Mouse (Mus musculus) adipocyte (in vitro differentiated cells): Measurements from ENCODE around the gene Elovl1.
A peak's percentile ranks its signal among the peaks of the same experiment; 100 is the strongest.

Source experiments
- DNase-seq: peaks from one replicate; pipeline ENCODE4 v3.0.0-alpha.2; 2016; ENCODE audit warnings: low spot score

Gene Elovl1

DNA sequence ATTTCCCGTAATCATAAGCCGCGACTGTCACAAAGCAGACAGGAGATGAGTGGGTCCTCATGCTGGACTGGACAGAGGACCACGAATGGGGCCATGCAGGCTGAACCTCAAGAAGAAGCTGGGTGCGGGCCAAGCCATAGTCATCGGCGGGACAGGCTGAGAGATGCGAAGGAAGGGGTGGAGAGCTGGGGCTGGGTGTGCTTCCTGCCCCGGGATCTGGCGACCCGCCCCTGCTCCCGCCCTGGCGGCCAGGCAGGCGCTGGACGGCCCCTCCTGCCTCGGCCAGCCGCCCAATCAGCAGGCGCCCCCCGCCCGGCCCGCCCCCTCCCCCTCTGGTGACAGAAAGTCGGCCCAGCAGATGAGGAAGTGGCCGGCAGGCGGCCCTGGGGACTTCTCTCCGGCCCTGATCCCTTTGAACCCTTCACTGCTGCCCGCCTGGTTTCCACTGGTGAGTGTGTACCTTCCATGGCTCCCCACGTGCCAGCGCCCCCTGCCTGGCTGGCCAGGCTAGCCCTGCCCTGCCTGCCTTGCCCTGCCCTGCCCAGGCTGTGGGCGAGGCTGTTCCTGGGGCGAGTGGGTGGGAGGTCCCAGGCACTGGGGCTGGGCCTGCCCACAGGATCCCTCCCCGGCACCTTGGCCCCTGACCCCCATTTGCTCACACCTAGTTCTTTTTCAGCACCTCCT, at the start of gene Elovl1:
Elovl1 (plus strand) TSS at position 326 of the 684 bp plus-strand sequence.
- peak; percentile 89 for DNase-seq

DNA sequence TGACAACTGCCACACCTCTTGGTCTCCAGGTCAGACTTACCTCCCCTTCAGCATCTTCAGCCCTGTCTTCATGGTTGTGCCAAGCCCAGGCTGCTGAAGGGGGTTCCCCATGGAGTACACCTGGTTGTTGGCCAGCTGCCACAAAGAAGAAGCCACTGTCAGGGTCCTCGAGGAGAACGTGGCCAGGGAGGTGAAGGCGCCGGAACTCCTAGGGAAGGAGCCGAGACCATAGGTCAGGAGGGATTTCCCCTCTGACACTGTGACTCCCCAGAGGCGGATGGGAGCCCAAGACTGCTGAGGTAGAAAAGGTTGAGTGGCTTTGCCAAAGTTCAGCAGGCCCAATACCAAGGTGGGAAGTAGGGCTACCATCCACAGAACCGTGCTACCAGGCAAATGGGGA, 44.6 kb upstream of the Elovl1 start:
- DNase-seq: no peak

DNA sequence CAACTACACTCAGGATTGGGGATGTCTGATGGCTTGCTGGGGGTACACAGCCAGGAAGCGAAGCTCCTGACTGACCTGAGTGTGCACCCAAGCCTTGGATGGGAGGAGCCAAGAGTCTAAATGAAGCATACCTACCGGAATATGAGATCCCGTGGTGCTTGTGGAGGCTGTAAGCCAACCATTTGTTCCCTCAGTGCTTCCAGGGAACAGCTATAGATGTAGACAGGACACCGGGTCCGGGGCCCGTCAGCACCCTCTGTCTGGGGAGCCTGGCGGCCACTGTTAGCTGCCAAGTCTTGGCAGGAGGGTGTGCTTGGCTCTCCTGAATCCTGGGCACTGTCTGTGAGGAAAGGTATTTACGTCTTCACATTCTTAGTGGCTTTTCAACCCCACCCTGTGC, 40.6 kb upstream of the Elovl1 start:
- DNase-seq: no peak

DNA sequence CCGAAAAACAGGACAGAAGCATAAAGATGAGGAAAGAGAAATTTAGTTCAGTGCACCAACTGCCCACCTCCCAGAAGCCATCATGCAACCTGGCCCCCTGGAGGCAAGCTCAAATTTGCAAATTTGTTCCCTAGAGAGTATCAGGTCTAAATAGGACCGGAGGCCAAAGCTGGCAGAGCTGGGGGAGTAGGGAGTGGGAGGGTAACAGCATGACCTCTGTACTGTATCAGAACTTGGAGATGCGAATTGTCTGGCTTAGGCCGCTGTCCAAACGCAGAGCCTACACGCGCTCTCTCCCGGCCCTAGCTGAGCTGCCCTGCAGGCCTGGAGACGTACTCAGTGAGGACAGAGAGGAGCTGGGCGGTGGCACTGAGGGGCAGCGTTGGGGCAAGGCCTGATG, 37.7 kb upstream of the Elovl1 start:
- no peak for DNase-seq

DNA sequence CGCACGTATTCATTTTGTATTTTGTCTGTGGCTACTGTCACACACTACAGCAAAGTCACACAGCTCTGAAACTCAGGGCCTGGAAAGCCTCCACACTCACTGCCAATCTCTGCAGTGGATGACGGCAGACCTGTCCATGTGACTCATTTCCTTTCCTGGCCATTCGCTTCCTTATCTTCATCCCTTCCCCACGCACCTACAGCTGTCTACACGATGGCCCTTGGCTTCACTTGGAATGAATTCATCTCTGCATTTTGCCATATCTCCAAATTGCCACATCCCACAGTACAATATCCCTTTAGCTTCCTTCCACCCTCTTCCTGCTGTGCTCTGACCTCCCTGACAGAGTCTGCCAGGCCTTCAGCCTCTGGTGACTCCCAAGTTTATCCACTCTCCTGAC, 33.4 kb upstream of the Elovl1 start:
- peak; percentile 37 for DNase-seq

DNA sequence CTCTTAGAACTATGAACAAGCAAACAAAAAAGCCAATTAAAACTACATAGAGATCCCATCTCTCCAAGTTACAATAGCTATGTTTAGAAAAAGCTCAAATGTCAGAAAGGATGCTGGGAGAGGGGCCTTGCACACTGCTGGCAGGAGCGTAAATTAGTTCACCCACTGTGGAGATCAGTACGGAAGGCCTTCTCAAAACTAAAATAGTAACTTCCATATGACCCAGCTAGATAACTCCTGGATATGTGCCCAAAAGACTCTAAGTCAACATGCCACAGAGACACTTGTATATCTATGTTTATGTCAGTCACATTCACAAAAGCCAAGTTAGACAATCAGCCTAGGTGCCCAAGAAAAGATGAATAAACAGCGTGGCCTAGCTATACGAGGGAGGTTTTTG, 32.6 kb upstream of the Elovl1 start:
- DNase-seq: no peak

DNA sequence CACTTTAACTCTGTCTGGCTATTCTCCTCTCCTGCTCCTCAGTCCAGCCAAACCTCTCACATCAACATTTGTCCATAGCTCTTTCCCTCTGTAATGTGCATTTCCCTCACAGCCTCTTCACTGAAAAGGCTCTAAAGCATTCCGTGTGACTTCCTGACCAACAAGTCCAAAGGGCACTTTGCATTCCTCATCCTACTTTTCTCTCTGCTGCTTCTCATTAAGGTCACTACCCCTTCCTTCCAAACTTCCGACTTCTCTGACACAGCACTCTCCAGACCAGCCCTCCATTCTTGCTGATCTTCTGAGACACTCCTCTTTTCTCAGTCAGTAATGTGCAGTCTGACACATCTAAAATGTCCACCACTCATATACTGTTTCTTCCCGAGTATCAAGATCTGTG, 31.5 kb upstream of the Elovl1 start:
- no peak for DNase-seq

DNA sequence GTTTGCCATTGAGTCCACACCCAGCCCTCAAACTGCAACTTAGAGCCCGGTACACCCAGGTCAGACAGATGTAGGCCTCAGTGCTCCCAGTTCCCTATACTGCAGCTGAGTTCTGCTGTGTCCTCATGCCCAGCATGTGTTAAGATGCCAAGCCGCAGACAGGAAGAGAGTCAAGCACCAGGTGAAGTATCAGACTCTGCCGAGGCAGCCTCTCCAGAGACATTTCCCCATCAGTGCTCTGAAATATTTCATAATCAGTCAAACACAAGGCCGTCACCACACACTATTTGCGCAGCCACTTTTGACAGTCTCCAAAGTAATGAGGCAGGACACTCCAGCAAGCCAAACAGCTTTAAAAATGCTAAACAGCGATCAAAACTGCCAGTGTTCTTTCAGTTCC, 29.5 kb upstream of the Elovl1 start:
- DNase-seq: no peak

DNA sequence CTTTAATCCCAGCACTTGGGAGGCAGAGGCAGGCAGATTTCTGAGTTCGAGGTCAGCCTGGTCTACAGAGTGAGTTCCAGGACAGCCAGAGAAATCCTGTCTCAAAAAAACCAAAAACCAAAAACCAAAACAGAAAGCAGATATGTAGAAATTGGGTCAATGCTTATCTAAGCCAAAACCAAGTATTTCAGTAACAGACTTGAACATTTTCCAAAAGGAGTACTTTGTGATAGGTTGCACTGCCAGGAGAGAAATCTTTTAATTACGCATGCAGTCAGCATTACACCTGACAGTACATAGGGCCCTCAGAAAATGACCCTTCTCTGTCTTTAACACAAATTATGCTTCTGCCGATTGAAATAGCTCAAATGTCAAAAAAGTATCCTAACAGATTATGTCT, 26.5 kb upstream of the Elovl1 start:
- DNase-seq: peak; percentile 29

DNA sequence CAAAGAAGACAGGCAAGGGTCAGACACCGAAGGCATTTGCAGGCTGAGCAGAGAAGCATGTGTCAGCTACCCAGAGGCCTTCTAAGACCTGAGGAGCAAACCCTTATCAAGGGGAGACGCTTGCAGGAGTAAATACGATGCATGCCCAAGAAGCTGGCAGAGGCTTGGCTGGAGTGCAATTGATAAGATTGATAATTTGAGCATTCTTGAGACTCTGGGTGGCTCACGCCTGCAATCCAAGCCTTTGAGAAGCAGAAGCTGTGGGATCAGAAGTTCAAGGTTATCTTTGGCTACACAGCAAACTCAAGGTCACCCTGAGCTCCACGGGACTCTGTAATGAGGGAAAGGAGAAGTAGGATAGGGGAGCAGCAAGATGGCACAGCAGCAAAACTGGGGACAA, 26.0 kb upstream of the Elovl1 start:
- no peak for DNase-seq

DNA sequence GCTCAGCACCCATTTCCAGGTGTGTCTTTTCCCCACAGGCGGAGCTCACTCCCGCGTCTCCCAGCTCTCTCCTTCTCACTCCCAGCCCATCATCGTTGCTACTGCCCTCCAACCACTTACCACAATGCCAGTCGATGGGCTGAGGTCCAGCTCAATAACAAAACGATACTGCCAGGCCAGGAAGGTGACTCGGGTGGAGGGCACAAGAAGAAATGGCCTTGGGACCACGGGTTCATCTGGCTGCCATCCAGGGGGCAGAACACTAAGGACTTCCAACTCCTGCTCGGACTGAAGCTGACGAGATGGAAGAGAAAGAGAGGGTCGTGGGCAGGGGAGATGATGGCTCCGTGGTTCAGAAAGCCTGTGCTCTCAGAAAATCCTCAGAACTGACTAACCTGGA, 25.2 kb upstream of the Elovl1 start:
- no peak for DNase-seq

DNA sequence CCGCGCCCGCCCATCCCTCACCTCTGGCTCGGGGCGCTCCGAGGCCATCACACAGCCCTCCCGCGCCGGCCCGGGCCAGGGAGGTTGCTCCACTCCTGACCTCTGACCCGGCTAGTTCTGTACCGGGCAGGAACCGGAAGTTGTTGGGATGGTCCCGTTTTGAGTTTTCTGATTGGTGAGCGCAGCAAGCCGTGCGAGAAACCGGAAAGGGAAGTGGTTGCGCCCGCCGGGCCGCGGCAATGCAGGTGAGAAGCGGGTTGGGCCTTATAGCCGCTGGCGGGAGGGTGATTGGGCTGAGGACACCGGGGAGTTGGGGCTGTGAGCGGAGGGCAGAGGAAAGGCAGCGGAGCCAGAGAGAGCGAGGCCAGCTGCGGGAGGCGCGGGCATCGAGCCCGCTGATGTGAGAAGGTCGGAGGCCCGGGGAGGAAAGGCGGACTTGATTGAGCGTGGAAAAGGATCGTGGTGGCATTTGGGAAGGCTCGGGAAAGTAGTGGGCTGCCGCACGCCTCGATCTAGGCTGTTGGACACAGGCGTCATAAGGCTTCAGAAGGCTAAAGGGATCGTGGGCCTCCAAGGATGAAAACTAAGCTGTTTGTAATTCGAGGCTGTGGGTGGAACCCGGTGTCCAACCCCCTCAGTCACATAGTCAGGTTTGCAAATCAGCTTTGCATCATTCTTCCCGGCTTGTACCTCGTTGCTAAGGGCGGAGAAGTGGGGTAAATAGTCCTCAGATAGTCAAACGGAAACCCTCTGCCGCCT, 18.6 kb upstream of the Elovl1 start, which contains the start of the genes Szt2 and Med8:
Szt2 (minus strand) TSS at position 132 of the 759 bp plus-strand sequence.
Med8 (plus strand) TSS at position 196 of the 759 bp plus-strand sequence.
- DNase-seq: peak; percentile 95

DNA sequence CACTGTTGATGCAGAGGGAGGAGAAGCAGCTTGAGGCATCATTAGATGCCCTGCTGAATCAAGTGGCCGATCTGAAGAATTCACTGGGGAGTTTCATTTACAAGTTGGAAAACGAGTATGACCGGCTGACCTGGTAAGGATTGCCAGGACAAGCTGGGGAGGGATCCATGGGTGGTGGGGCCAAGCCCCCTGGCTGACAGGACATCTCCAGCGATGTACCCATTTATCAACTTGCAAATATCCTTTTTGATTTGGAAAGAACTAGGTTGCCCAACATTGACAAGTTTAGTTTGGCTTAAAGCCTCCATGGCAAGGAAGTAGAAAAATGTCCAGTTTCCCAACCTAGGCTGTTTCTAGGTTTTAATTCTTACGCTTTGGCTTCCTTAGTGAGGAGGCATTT, 17.0 kb upstream of the Elovl1 start:
- peak; percentile 81 for DNase-seq

DNA sequence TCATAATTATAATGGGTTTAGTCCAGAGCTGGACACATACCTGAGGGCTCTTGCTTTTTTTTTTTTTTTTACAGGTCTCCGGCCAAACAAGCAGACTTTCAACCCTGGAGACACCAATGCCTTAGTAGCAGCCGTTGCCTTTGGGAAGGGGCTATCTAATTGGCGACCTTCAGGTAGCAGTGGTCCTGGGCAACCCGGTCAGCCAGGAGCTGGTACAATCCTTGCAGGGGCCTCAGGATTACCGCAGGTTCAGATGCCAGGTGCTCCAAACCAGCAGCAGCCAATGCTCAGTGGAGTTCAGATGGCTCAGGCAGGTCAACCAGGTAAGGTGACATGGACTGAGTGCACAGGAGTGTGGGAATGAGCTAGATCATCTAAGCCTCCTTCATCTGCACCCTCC, 14.3 kb upstream of the Elovl1 start:
- no peak for DNase-seq

DNA sequence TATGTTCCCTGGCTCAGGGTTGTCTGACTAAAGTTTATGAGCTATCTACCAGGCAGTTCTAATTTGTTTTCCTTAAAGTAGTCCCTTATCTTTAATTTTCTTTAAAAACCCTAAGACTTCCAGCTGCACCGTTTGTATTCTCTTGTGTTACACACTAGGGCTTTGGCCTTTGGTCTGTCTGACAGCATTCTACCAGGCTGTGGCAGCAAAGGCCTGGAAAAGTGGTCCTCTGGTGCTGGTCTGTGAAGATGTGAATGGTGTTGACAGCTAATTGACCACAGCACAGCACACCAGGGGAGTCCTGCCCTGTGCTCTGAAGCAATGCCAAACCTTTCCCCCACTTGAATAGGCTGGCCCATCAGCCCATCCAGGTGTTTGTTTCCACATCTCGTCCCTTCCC, 12.1 kb upstream of the Elovl1 start:
- DNase-seq: peak; percentile 65

DNA sequence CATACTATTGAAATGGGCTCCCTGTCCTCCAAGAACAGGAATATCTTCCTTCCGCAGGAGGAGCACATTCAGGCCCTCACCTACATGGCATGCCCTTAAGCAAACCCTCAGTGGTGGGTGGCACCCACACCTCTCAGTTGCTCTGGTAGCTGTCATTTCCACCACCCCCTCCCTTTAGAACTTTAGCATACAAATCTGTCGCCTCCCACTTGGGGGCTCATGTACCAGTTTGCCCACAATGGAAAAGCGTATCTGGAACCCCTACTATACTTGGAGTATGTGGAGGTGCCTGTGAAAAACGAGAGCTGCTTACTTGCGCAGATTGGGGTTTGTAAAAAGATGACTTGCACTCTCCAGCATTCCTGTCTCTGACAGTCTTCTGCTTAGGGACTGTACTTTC, 11.6 kb upstream of the Elovl1 start:
- DNase-seq: no peak

DNA sequence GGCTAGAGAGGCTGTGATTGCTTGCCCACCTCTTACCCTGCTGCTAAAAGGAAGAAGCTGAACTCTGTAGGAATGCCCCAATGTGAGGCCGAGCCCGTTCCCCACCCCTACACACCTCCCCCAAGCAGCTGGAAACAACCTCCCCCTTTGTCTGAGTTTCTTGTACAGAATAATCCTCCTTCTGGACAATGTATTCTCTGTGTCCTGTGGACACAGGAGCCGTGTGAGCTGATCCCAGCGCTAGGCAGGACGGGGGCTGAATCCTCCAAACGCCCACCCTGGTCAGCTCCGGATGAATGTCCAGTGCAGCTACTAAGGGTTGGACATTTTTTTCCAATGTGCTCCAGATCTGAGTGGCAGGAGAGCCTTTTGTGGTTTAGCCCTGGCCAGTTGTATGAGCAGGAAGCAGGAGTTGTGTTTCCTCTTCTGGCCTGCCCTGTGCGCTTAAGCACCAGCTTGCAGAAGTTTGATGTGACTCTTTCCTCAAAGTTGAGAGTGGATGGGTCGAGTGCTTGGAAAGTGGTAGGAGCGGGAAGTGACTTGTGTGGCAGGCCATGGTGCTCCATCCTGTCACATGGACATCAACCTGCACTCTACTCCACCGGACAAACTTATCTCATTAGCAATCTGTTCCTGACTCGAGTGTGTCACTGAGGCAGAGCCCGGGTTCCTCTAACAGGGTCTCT, 10.6 kb upstream of the Elovl1 start:
- no peak for DNase-seq

DNA sequence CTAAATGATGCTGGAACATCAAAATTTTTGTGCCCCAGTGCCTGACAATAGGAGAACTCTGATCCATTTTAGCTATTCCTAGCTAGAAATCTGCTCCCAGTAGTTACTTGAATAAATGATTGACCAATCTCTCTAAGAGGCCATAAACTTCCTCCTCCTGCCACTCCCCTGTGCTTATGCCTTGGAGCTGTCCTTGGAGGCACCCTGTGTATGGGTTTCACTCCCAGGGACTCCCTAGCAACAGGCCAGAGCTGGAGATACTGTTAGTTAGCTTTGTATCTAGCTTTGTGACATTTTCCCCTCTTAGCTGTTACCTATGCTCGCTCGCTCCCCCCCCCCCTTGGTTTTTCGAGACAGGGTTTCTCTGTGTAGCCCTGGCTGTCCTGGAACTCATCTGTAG, 6.5 kb upstream of the Elovl1 start:
- DNase-seq: no peak

DNA sequence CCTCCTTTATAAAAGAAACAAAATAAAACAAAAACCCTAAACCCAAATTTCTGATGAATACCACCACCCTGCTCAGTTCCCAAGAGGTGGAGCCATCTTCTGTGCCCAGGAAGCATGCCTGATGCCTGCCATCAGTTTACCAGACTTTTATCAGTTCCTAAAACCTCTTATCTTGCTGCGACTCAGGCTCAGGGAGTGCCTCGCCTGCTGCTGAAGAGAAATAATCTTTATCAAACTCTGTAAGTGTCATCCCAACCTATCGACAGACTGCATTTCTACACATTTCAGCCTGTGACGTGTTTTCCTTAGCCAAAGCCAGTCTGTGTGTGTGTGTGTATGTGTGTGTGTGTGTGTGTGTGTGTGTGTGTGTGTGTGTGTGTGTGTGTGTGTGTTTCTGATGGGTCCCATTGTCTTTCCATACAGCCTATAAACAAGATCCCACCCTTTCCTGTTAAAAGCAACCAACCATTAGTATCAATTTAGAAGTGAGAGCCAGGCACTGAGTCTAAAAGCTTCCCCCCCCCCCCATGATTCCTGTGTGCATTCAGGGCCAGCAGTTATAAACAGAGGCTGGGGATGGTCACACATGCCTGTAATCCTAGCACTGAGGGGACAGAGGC, 3.2 kb upstream of the Elovl1 start:
- DNase-seq: no peak

DNA sequence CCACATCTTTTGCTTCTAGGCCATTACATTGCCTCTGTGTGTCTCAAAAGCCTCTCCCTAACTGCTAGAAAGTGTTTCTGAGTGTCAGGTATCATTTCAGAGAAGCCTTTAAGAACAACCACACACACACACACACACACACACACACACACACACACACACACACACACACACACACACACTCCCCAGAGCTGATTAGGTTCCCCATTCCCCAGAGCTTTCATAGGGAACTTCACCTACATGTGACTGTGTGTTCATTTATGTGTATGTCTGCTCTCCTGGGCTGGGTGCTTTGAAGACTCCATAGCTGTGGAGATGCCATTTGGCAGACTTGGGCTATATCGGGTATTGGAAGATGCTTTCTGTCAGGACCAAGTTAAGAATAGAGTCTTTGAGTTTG, 2.5 kb upstream of the Elovl1 start:
- no peak for DNase-seq

DNA sequence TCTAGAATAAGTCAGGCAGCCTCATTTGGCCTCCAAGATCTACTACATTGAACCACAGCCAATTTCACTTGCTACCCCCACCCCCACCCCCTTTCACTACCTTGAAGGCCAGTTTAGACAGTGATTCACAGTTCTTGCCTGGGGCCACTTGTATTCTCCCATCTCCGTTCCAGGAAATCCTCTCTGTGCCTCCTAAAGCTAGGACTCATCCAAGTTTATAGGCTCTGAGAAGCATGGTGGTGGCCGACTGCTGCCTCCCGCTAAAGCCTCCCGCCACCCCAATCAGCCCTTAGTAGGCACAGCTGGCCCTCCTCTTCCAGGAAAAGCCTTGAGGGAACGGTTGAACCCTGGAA, 502 bp upstream of the Elovl1 start:
- no peak for DNase-seq

DNA sequence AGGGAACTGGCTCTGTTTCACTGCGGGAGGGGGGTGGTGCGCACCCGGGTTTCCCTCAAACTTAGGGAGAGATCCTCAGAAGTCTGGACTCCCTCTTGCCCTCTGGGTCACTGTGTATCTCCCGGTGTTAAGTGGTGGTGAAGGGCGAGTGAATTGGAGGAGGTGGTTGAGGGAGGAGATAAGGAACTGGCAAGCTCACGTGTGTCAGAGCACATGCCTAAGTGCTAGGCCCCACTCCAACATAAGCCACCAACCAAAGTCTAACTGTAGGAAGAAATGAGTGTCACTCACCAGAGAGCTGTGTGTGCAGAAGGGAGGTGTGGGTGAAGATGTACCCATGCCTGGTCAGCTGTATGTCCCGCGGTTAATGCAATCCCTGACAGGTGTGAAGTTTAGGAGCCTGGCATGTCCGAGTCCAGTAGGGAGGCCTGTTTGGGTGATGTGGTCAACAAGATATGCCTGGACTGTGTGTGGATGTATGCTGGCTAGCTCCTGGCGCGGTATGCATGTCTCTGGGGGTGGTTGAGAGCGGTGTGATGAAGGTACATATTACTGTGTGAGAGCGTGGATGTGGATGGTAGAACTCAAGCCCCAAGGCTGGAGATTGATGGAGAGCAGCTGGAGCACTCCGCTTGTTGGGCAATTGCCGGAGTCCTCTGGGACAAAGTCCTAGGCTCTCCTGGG, 780 bp downstream of the Elovl1 start:
- no peak for DNase-seq
